Mouse (Mus musculus): ENCODE results near the gene Dimt1.

- TF ChIP-seq EP300 (IDR thresholded peaks at IDR 0.05; ENCODE audit: low read depth): no peak
- no peak for TF ChIP-seq CTCF (IDR thresholded peaks at IDR 0.05; ENCODE audit: low read depth)
Observed at GRCm38 (mm10) chr13:106904637-106905036, 42.3 kb upstream of the Dimt1 start.

Data from heart, postnatal 0 days (tissue).